Mouse (Mus musculus) myocyte (in vitro differentiated cells): Measurements from ENCODE around the gene Atp13a3.

Experiments
- POLR2A ChIP-seq: IDR thresholded peaks from one replicate; pipeline ENCODE4 v1.6.1; 2011; ENCODE audit warnings: low read depth, mild to moderate bottlenecking, control low read depth, moderate library complexity; ENCODE audit not compliant: insufficient read length
- USF1 ChIP-seq: IDR thresholded peaks from one replicate; pipeline ENCODE4 v1.6.1; 2011; ENCODE audit warnings: low read depth, mild to moderate bottlenecking, control low read depth, moderate library complexity

DNA sequence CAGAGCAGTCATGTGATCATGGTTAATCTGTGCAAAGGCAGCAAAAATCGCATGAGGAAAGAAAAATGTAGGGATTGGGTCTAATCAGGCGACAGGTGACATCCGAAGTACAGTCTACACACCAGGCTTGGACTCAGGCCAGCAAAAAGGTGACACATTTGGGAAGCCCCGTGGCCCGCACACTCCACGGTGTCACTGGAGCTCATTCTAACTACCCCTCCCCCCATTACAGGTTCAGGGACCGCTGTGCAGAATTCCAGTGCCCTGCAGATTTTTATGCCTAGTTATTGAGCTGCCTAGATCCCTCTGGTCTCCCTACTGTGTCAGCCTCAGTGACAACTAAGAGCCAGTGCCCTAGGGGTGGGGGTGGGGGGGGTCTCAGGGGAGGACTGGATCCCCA, 108.3 kb downstream of the Atp13a3 start:
- no peak for TF ChIP-seq POLR2A
- no peak for TF ChIP-seq USF1
